Mouse (Mus musculus) cortical plate, adult 2 months (tissue): ENCODE data around the gene St3gal4. TPM values are rescaled to one million over a fixed set of nuclear protein-coding genes. Genes with fewer than 3 reads are reported as not detected.

Experiments
- H3K27ac ChIP-seq: fragments of 200-500 bp; 2 replicates; pipeline ENCODE4 v1.5.1; 2012; ENCODE audit warnings: low read length, control low read depth, inconsistent platforms; ENCODE audit not compliant: insufficient read depth
- H3K4me1 ChIP-seq: fragments of 200-500 bp; 2 replicates; pipeline ENCODE4 v1.6.1; 2011; ENCODE audit warnings: low read length; ENCODE audit not compliant: control insufficient read depth, insufficient read depth
- H3K4me3 ChIP-seq: fragments of 200-500 bp; 2 replicates; pipeline ENCODE4 v1.5.1; 2011; ENCODE audit warnings: mild to moderate bottlenecking, low read length, control low read depth; ENCODE audit not compliant: insufficient read depth
- CTCF ChIP-seq: fragments of 200-500 bp; IDR thresholded peaks from 2 replicates; pipeline ENCODE4 v1.5.1; 2011; ENCODE audit warnings: mild to moderate bottlenecking, control low read depth, low read length; ENCODE audit not compliant: insufficient read depth; ENCODE audit errors: extremely low read depth
- POLR2A ChIP-seq: fragments of 200-500 bp; IDR thresholded peaks from 2 replicates; pipeline ENCODE4 v1.6.1; 2011; ENCODE audit warnings: mild to moderate bottlenecking, low read length, control low read depth; ENCODE audit not compliant: insufficient read depth; ENCODE audit errors: extremely low read depth
- polyA plus RNA-seq: library from polyadenylated mRNA; depleted of rRNA; stranded (reverse); fragments of >200 nt; gene quantifications from 2 replicates; pipeline ENCODE4 v1.2.3, GENCODE M21; 2012; rRNA removed

The St3gal4 gene
- polyA plus RNA-seq, 1 experiment = 8.3 TPM

GRCm38 (mm10) chr9:35004113-35004512 lies 115.0 kb downstream of the St3gal4 start:
- Histone ChIP-seq H3K4me3 (no peak overlapping the region), H3K4me1 (no peaks in the 10 kb centered on the region), H3K27ac (no peak overlapping the region)
- TF ChIP-seq POLR2A (no peak), CTCF (no peak)

GRCm38 (mm10) chr9:34997880-34998865 lies 120.9 kb downstream of the St3gal4 start:
- 0 out of 2 replicates have a peak, but pooled peaks cover 1% of the 10 kb centered on the region for H3K4me1 ChIP-seq
- TF ChIP-seq CTCF (no peak), POLR2A (no peak)
- H3K27ac ChIP-seq = no peak overlapping the region
- H3K4me3 ChIP-seq = no peak overlapping the region

Other genes with a start within 250 kb of the St3gal4 start
- 23.1 and 25.3 TPM in 2 replicates for gene Dcps, start 56.8 kb upstream of the St3gal4 start, polyA plus RNA-seq
- 50.5 and 52.8 TPM in 2 replicates for gene Srpr, start 80.9 kb upstream of the St3gal4 start, polyA plus RNA-seq
- 2.7 and 3.3 TPM in 2 replicates for gene Tirap, start 81.0 kb upstream of the St3gal4 start, polyA plus RNA-seq
- 57.0 and 64.6 TPM in 2 replicates for gene Foxred1, start 91.8 kb upstream of the St3gal4 start, polyA plus RNA-seq
- gene Fam118b, start 148.5 kb upstream of the St3gal4 start, polyA plus RNA-seq = 21.2 and 22.0 TPM in 2 replicates
- 8.8 and 9.5 TPM in 2 replicates for gene Rpusd4, start 148.6 kb upstream of the St3gal4 start, polyA plus RNA-seq